Mouse (Mus musculus) layer of hippocampus, adult 8-10 months (tissue): Measurements from ENCODE around the gene Casp8. TPM values are rescaled to one million over a fixed set of nuclear protein-coding genes. Genes with fewer than 3 reads are reported as not detected.
"Not testable (repeated sequence)": the region's sequence is repeated elsewhere in the genome, so short reads cannot be mapped to it uniquely, and the experiment has no call there.

ENCODE experiments used
- DNase-seq, 2 experiments: peaks; one replicate each; pipeline ENCODE4 v3.0.0; 2022; ENCODE audit warnings: low spot score in 2 of 2
- total RNA-seq, 4 experiments: library from RNA; stranded (reverse); gene quantifications; 2 replicates each; pipeline ENCODE4 v1.2.4; 2022

Casp8 gene
- total RNA-seq, 4 experiments from 2014 or later, result 1.5 to 5.8 (median 4.7) TPM

DNA sequence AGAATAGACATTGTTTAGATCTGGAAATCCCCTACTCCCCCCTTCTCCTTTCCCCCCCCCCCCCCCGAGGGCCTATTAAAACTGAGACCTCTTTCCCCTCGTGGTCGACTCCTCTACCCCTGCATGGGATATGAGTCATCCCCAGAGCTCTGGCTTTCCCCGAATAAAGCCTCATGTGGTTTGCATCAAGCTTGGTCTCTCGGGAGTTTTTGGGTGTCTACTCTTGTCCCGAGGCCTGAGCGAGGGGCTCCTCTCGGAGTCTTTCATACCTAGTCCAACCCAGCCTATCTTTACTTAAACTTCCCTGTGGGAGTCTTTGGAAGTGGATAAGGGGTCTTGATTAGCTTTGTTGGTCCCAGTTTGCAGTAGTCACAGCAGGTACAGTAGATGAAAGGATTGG lies 97.2 kb downstream of the Casp8 start:
- DNase-seq, result not testable (repeated sequence)

Other genes starting within 250 kb of the Casp8 start
- gene Fam126b, start 209.1 kb upstream of the Casp8 start, total RNA-seq, result 100 to 1,000 TPM in 3 of 4 experiments, 10 to 100 TPM in 1; 96.6 to 156 (median 127) TPM
- gene Ndufb3, start 209.0 kb upstream of the Casp8 start, total RNA-seq, result 100 to 1,000 TPM; 104 to 121 (median 107) TPM
- not detected for gene Als2cr12, start 99.4 kb upstream of the Casp8 start, total RNA-seq
- gene Cflar, start 83.9 kb upstream of the Casp8 start, total RNA-seq, result 10 to 100 TPM; 41.2 to 48.5 (median 44.3) TPM
- 100 to 1,000 TPM; 107 to 129 (median 113) TPM for gene Trak2, start 178.1 kb downstream of the Casp8 start, total RNA-seq
- gene Stradb, start 178.1 kb downstream of the Casp8 start, total RNA-seq, result 10 to 100 TPM; 29.0 to 40.0 (median 38.1) TPM